Mouse (Mus musculus): ENCODE results near the gene Nol4l. TPM values are rescaled to one million over a fixed set of nuclear protein-coding genes. Genes with fewer than 3 reads are reported as not detected.
A peak's percentile ranks its signal among the peaks of the same experiment; 100 is the strongest.

Gene Nol4l
- polyA plus RNA-seq, 2 experiments = 3.7 to 5.7 TPM

DNA sequence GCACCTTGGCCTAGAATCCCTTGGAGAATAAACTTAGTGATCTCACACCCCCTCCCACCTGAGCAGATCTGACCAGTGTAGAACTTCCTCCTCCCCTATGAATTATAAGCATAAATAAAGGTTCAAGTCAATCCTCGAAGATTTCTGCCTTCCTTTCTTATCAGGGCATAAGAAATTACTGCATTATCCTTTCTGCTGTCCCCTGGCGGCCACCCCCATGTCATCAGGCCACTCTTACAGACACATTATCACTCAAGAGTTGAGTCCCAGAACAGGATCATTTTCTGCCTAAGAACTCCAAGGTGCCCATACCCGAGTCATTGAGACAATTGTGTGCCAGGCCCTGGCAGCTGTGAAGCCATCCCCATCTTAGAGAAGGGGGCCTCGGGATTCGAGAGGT lies 1.2 kb upstream of the Nol4l start:
- Histone ChIP-seq H3K27me3 (ENCODE audit: control insufficient read depth, insufficient read depth, low read length) (no peaks in the 10 kb centered on the region), H3K36me3 (replicated peaks; ENCODE audit: control insufficient read depth, insufficient read depth, low read depth) (no peaks in the 10 kb centered on the region), H3K4me1 (replicated peaks; ENCODE audit: control insufficient read depth in 2 of 2, insufficient read depth in 2 of 2, low read length in 1 of 2) (peaks cover 20 to 22% of the 10 kb centered on the region in 2 experiments), H3K27ac (no peak overlapping the region), H3K4me3 (ENCODE audit: insufficient read depth in 1 of 2, low read depth in 2 of 2, low read length in 2 of 2) (no peak overlapping the region), H3K9ac (replicated peaks) (no peak overlapping the region), H3K4me2 (ENCODE audit: low read depth) (peak overlapping the region; percentile 95), H3K9me3 (ENCODE audit: control insufficient read depth, low read length) (no peaks in the 10 kb centered on the region)
- 38% methylated on average over 5 of the region's 5 CpGs for WGBS (ENCODE audit: insufficient replicate concordance)
- DNase-seq (ENCODE audit: low read depth in 3 of 3, low spot score in 3 of 3) (no peak), ATAC-seq (ENCODE audit: insufficient read depth) (no peak)
- TF ChIP-seq EP300 (IDR thresholded peaks at IDR 0.05; ENCODE audit: low read depth) = no peak
- peak; percentile 62 for TF ChIP-seq CTCF (IDR thresholded peaks at IDR 0.05; ENCODE audit: low read depth)

GRCm38 (mm10) chr2:153529365-153529781 lies 398 bp downstream of the Nol4l start:
- peaks cover 33 to 37% of the 10 kb centered on the region in 2 experiments for H3K4me1 ChIP-seq (replicated peaks; ENCODE audit: control insufficient read depth in 2 of 2, insufficient read depth in 2 of 2, low read length in 1 of 2)
- no peaks in the 10 kb centered on the region for H3K9me3 ChIP-seq (ENCODE audit: control insufficient read depth, low read length)
- ATAC-seq (ENCODE audit: insufficient read depth) (peak; percentile 2), DNase-seq (ENCODE audit: low read depth in 3 of 3, low spot score in 3 of 3) (no peak)
- TF ChIP-seq CTCF (IDR thresholded peaks at IDR 0.05; ENCODE audit: low read depth) (no peak), EP300 (IDR thresholded peaks at IDR 0.05; ENCODE audit: low read depth) (no peak)
- no peaks in the 10 kb centered on the region for H3K36me3 ChIP-seq (replicated peaks; ENCODE audit: control insufficient read depth, insufficient read depth, low read depth)
- H3K9ac ChIP-seq (replicated peaks) = peak overlapping the region; percentile 88
- H3K4me3 ChIP-seq (ENCODE audit: insufficient read depth in 1 of 2, low read depth in 2 of 2, low read length in 2 of 2) = peak overlapping the region; percentile 82 to 86
- H3K27me3 ChIP-seq (ENCODE audit: control insufficient read depth, insufficient read depth, low read length) = no peaks in the 10 kb centered on the region
- peak overlapping the region; percentile 84 for H3K27ac ChIP-seq
- WGBS (ENCODE audit: insufficient replicate concordance) = under 1% methylated on average over 53 of the region's 53 CpGs
- peak overlapping the region; percentile 95 for H3K4me2 ChIP-seq (ENCODE audit: low read depth)

GRCm38 (mm10) chr2:153528571-153529364 lies 1.0 kb downstream of the Nol4l start:
- Histone ChIP-seq H3K9ac (replicated peaks) (peak overlapping the region; percentile 88), H3K27ac (peak overlapping the region; percentile 84), H3K4me3 (ENCODE audit: insufficient read depth in 1 of 2, low read depth in 2 of 2, low read length in 2 of 2) (peak overlapping the region; percentile 82 to 86), H3K4me2 (ENCODE audit: low read depth) (peak overlapping the region; percentile 95), H3K36me3 (replicated peaks; ENCODE audit: control insufficient read depth, insufficient read depth, low read depth) (no peaks in the 10 kb centered on the region), H3K4me1 (replicated peaks; ENCODE audit: control insufficient read depth in 2 of 2, insufficient read depth in 2 of 2, low read length in 1 of 2) (peaks cover 38 to 42% of the 10 kb centered on the region in 2 experiments), H3K27me3 (ENCODE audit: control insufficient read depth, insufficient read depth, low read length) (no peaks in the 10 kb centered on the region), H3K9me3 (ENCODE audit: control insufficient read depth, low read length) (no peaks in the 10 kb centered on the region)
- peak; percentile 27 for ATAC-seq (ENCODE audit: insufficient read depth)
- whole genome bisulfite sequencing (ENCODE audit: insufficient replicate concordance) = under 1% methylated on average over 46 of the region's 70 CpGs
- TF ChIP-seq CTCF (IDR thresholded peaks at IDR 0.05; ENCODE audit: low read depth) (no peak), EP300 (IDR thresholded peaks at IDR 0.05; ENCODE audit: low read depth) (no peak)
- no peak for DNase-seq (ENCODE audit: low read depth in 3 of 3, low spot score in 3 of 3)

GRCm38 (mm10) chr2:153527580-153528531 lies 1.9 kb downstream of the Nol4l start:
- Histone ChIP-seq H3K9ac (replicated peaks) (peak overlapping the region; percentile 88), H3K4me3 (ENCODE audit: insufficient read depth in 1 of 2, low read depth in 2 of 2, low read length in 2 of 2) (peak overlapping the region; percentile 82 to 86), H3K4me2 (ENCODE audit: low read depth) (peak overlapping the region; percentile 95), H3K9me3 (ENCODE audit: control insufficient read depth, low read length) (no peaks in the 10 kb centered on the region), H3K27ac (peak overlapping the region; percentile 84), H3K36me3 (replicated peaks; ENCODE audit: control insufficient read depth, insufficient read depth, low read depth) (no peaks in the 10 kb centered on the region), H3K4me1 (replicated peaks; ENCODE audit: control insufficient read depth in 2 of 2, insufficient read depth in 2 of 2, low read length in 1 of 2) (peaks cover 42 to 43% of the 10 kb centered on the region in 2 experiments), H3K27me3 (ENCODE audit: control insufficient read depth, insufficient read depth, low read length) (no peaks in the 10 kb centered on the region)
- WGBS (ENCODE audit: insufficient replicate concordance) = 2% methylated on average over 71 of the region's 85 CpGs
- DNase-seq (ENCODE audit: low read depth in 3 of 3, low spot score in 3 of 3) (no peak), ATAC-seq (ENCODE audit: insufficient read depth) (peak; percentile 43)
- no peak for TF ChIP-seq CTCF (IDR thresholded peaks at IDR 0.05; ENCODE audit: low read depth)
- no peak for TF ChIP-seq EP300 (IDR thresholded peaks at IDR 0.05; ENCODE audit: low read depth)

Data from liver, embryonic 14.5 days (tissue).